Mouse (Mus musculus) gastrocnemius, adult 8-10 months (tissue): ENCODE measurements around the gene Rpl23. TPM values are rescaled to one million over a fixed set of nuclear protein-coding genes. Genes with fewer than 3 reads are reported as not detected.

Experiments
- microRNA-seq: library from miRNA; unstranded; fragments of <30 nt; microRNA quantifications from one replicate; pipeline ENCODE4 v1.2.0, GENCODE M21; 2022
- total RNA-seq, 4 experiments: library from RNA; stranded (reverse); gene quantifications; 2 replicates each; pipeline ENCODE4 v1.2.4; 2022

Rpl23 gene
- total RNA-seq, 4 experiments from 2014 or later, result 371 to 534 (median 431) TPM

Small RNAs within 50 kb of the gene (microRNA-seq; reads per million reads assigned to microRNA genes)
- gene Mir8102, result not detected

Other genes with a start within 250 kb of the Rpl23 start
- gene Srcin1, start 206.3 kb downstream of the Rpl23 start, total RNA-seq, result 1 to 10 TPM; 1.1 to 2.5 (median 1.6) TPM
- gene Epop, start 152.7 kb downstream of the Rpl23 start, total RNA-seq, result under 1 TPM; 0.39 to 0.92 (median 0.75) TPM
- 10 to 100 TPM; 45.5 to 63.7 (median 51.7) TPM for gene Mllt6, start 119.0 kb downstream of the Rpl23 start, total RNA-seq
- 100 to 1,000 TPM; 102 to 119 (median 105) TPM for gene Cisd3, start 96.6 kb downstream of the Rpl23 start, total RNA-seq
- gene Pcgf2, start 81.9 kb downstream of the Rpl23 start, total RNA-seq, result 1 to 10 TPM; 1.2 to 2.7 (median 1.5) TPM
- gene Psmb3, start 79.0 kb downstream of the Rpl23 start, total RNA-seq, result 100 to 1,000 TPM; 164 to 175 (median 171) TPM
- gene Pip4k2b, start 37.7 kb downstream of the Rpl23 start, total RNA-seq, result 10 to 100 TPM; 68.1 to 81.6 (median 73.1) TPM
- 1 to 10 TPM; 3.2 to 5.9 (median 4.7) TPM for gene Cwc25, start 15.9 kb downstream of the Rpl23 start, total RNA-seq
- not detected for gene 1700001P01Rik, start 6.5 kb downstream of the Rpl23 start, total RNA-seq
- gene Lasp1, start 16.6 kb upstream of the Rpl23 start, total RNA-seq, result 10 to 100 TPM in 2 of 4 experiments, 1 to 10 TPM in 2; 5.9 to 11.2 (median 9.0) TPM
- gene B230217C12Rik, start 58.3 kb upstream of the Rpl23 start, total RNA-seq, result under 1 TPM; 0.19 to 0.51 (median 0.32) TPM
- under 1 TPM in 3 of 4 experiments, not detected in 1; 0.15 to 0.48 (median 0.46) TPM for gene Fbxo47, start 101.7 kb upstream of the Rpl23 start, total RNA-seq
- gene Plxdc1, start 204.0 kb upstream of the Rpl23 start, total RNA-seq, result 1 to 10 TPM; 1.3 to 3.4 (median 1.9) TPM
- under 1 TPM in 2 of 4 experiments, not detected in 2; 0.18 to 0.19 TPM for gene Arl5c, start 213.7 kb upstream of the Rpl23 start, total RNA-seq
- gene Cacnb1, start 240.6 kb upstream of the Rpl23 start, total RNA-seq, result 100 to 1,000 TPM; 172 to 203 (median 187) TPM
- gene Rpl19, start 244.3 kb upstream of the Rpl23 start, total RNA-seq, result 100 to 1,000 TPM; 364 to 479 (median 402) TPM